Mouse (Mus musculus): ENCODE data around the gene Cnnm2. TPM values are rescaled to one million over a fixed set of nuclear protein-coding genes. Genes with fewer than 3 reads are reported as not detected.

The Cnnm2 gene
- polyA plus RNA-seq, 2 experiments = 4.8 to 6.7 TPM

DNA sequence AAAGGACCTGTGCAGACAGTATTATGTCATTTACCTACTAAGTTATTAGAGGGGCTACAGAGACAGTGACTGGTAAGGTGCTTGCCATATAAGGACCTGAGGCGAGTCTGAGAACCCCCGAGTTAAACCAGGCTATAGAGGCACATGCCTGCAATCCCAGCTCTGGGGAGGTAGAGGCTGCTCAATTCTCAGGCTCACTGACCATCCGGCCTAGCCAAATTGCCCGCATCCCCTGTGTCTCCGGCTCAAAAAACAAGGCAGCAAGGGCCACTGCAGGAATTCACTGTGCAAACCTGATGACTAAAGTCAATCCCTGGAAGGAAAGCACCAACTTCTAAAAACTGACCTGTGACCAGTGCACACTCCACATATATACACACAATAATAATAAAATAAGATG is 142.0 kb downstream of the Cnnm2 start:
- no peak for DNase-seq (ENCODE audit: low spot score)
- 94% methylated on average over 5 of the region's 5 CpGs for WGBS
- H3K4me2 ChIP-seq (replicated peaks; ENCODE audit: low read depth, low read length, severe bottlenecking) = no peak overlapping the region
- no peak overlapping the region for H3K27ac ChIP-seq (replicated peaks; ENCODE audit: low read depth, low read length)
- H3K9me3 ChIP-seq (ENCODE audit: control insufficient read depth, low read length) = no peaks in the 10 kb centered on the region
- no peak for ATAC-seq (ENCODE audit: low FRiP score, low read depth)
- H3K4me3 ChIP-seq (replicated peaks; ENCODE audit: low read length) = no peak overlapping the region
- H3K4me1 ChIP-seq (ENCODE audit: control insufficient read depth, insufficient read depth, low read length) = no peaks in the 10 kb centered on the region
- TF ChIP-seq POLR2A (IDR thresholded peaks at IDR 0.05; ENCODE audit: borderline replicate concordance, extremely low read depth, insufficient read depth, insufficient read length) = no peak
- no peak overlapping the region for H3K9ac ChIP-seq (ENCODE audit: low read depth, low read length, severe bottlenecking)
- peaks cover 13% of the 10 kb centered on the region for H3K36me3 ChIP-seq (ENCODE audit: control insufficient read depth, insufficient read depth, low read length)
- H3K27me3 ChIP-seq (ENCODE audit: control insufficient read depth, insufficient read depth, low read length) = no peaks in the 10 kb centered on the region

GRCm38 (mm10) chr19:46904907-46905306 is 143.5 kb downstream of the Cnnm2 start:
- WGBS = 100% methylated on average over 1 of the region's 1 CpGs
- no peak for TF ChIP-seq POLR2A (IDR thresholded peaks at IDR 0.05; ENCODE audit: borderline replicate concordance, extremely low read depth, insufficient read depth, insufficient read length)
- H3K9ac ChIP-seq (ENCODE audit: low read depth, low read length, severe bottlenecking) = no peak overlapping the region
- peaks cover 8% of the 10 kb centered on the region; the same call in 1 of the 2 replicates for H3K36me3 ChIP-seq (ENCODE audit: control insufficient read depth, insufficient read depth, low read length)
- H3K9me3 ChIP-seq (ENCODE audit: control insufficient read depth, low read length) = no peaks in the 10 kb centered on the region
- peaks cover 5% of the 10 kb centered on the region; the same call in 1 of the 2 replicates for H3K4me1 ChIP-seq (ENCODE audit: control insufficient read depth, insufficient read depth, low read length)
- DNase-seq (ENCODE audit: low spot score) (no peak), ATAC-seq (ENCODE audit: low FRiP score, low read depth) (no peak)
- no peak overlapping the region for H3K4me3 ChIP-seq (replicated peaks; ENCODE audit: low read length)
- H3K27me3 ChIP-seq (ENCODE audit: control insufficient read depth, insufficient read depth, low read length) = no peaks in the 10 kb centered on the region
- no peak overlapping the region for H3K4me2 ChIP-seq (replicated peaks; ENCODE audit: low read depth, low read length, severe bottlenecking)
- no peak overlapping the region for H3K27ac ChIP-seq (replicated peaks; ENCODE audit: low read depth, low read length)

GRCm38 (mm10) chr19:46905383-46905782 is 144.0 kb downstream of the Cnnm2 start:
- Histone ChIP-seq H3K27ac (replicated peaks; ENCODE audit: low read depth, low read length) (no peak overlapping the region), H3K9ac (ENCODE audit: low read depth, low read length, severe bottlenecking) (no peak overlapping the region), H3K4me1 (ENCODE audit: control insufficient read depth, insufficient read depth, low read length) (peaks cover 5% of the 10 kb centered on the region; the same call in 1 of the 2 replicates), H3K27me3 (ENCODE audit: control insufficient read depth, insufficient read depth, low read length) (no peaks in the 10 kb centered on the region), H3K4me3 (replicated peaks; ENCODE audit: low read length) (no peak overlapping the region), H3K4me2 (replicated peaks; ENCODE audit: low read depth, low read length, severe bottlenecking) (no peak overlapping the region), H3K9me3 (ENCODE audit: control insufficient read depth, low read length) (no peaks in the 10 kb centered on the region), H3K36me3 (ENCODE audit: control insufficient read depth, insufficient read depth, low read length) (peaks cover 8% of the 10 kb centered on the region; the same call in 1 of the 2 replicates)
- ATAC-seq (ENCODE audit: low FRiP score, low read depth) (no peak), DNase-seq (ENCODE audit: low spot score) (no peak)
- no peak for TF ChIP-seq POLR2A (IDR thresholded peaks at IDR 0.05; ENCODE audit: borderline replicate concordance, extremely low read depth, insufficient read depth, insufficient read length)

GRCm38 (mm10) chr19:46905971-46906370 is 144.6 kb downstream of the Cnnm2 start:
- H3K9ac ChIP-seq (ENCODE audit: low read depth, low read length, severe bottlenecking) = no peak overlapping the region
- no peaks in the 10 kb centered on the region for H3K27me3 ChIP-seq (ENCODE audit: control insufficient read depth, insufficient read depth, low read length)
- no peak for TF ChIP-seq POLR2A (IDR thresholded peaks at IDR 0.05; ENCODE audit: borderline replicate concordance, extremely low read depth, insufficient read depth, insufficient read length)
- DNase-seq (ENCODE audit: low spot score) (no peak), ATAC-seq (ENCODE audit: low FRiP score, low read depth) (no peak)
- no peak overlapping the region for H3K4me2 ChIP-seq (replicated peaks; ENCODE audit: low read depth, low read length, severe bottlenecking)
- H3K36me3 ChIP-seq (ENCODE audit: control insufficient read depth, insufficient read depth, low read length) = peaks cover 8% of the 10 kb centered on the region; the same call in 1 of the 2 replicates
- 81% methylated on average over 4 of the region's 4 CpGs for WGBS
- H3K27ac ChIP-seq (replicated peaks; ENCODE audit: low read depth, low read length) = no peak overlapping the region
- H3K9me3 ChIP-seq (ENCODE audit: control insufficient read depth, low read length) = no peaks in the 10 kb centered on the region
- H3K4me1 ChIP-seq (ENCODE audit: control insufficient read depth, insufficient read depth, low read length) = peaks cover 5% of the 10 kb centered on the region; the same call in 1 of the 2 replicates
- no peak overlapping the region for H3K4me3 ChIP-seq (replicated peaks; ENCODE audit: low read length)

DNA sequence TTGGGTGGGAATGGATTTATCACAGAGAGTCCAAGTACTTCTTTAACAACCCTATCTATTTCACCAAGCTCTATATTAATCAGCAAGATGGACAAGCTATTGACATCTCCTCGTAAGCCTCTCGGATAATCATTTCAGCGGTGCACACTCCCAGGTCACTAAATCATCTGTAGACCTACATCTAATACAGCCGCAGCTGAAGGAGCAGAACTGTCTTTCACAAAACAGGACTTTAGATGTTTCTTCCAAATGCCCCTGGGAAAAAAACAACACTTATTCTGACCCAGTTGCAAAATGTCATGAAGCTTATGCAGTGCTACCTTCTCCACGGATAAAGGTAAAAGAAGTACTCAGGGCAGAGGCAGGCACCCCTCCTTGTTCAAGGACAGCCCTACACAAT is 146.8 kb downstream of the Cnnm2 start:
- Histone ChIP-seq H3K9ac (ENCODE audit: low read depth, low read length, severe bottlenecking) (no peak overlapping the region), H3K36me3 (ENCODE audit: control insufficient read depth, insufficient read depth, low read length) (peaks cover 5% of the 10 kb centered on the region; the same call in 1 of the 2 replicates), H3K4me2 (replicated peaks; ENCODE audit: low read depth, low read length, severe bottlenecking) (no peak overlapping the region), H3K4me3 (replicated peaks; ENCODE audit: low read length) (no peak overlapping the region), H3K27me3 (ENCODE audit: control insufficient read depth, insufficient read depth, low read length) (no peaks in the 10 kb centered on the region), H3K27ac (replicated peaks; ENCODE audit: low read depth, low read length) (no peak overlapping the region), H3K4me1 (ENCODE audit: control insufficient read depth, insufficient read depth, low read length) (peaks cover 5% of the 10 kb centered on the region; the same call in 1 of the 2 replicates), H3K9me3 (ENCODE audit: control insufficient read depth, low read length) (no peaks in the 10 kb centered on the region)
- DNase-seq (ENCODE audit: low spot score) = no peak
- 78% methylated on average over 5 of the region's 5 CpGs for WGBS
- no peak for TF ChIP-seq POLR2A (IDR thresholded peaks at IDR 0.05; ENCODE audit: borderline replicate concordance, extremely low read depth, insufficient read depth, insufficient read length)
- no peak for ATAC-seq (ENCODE audit: low FRiP score, low read depth)

DNA sequence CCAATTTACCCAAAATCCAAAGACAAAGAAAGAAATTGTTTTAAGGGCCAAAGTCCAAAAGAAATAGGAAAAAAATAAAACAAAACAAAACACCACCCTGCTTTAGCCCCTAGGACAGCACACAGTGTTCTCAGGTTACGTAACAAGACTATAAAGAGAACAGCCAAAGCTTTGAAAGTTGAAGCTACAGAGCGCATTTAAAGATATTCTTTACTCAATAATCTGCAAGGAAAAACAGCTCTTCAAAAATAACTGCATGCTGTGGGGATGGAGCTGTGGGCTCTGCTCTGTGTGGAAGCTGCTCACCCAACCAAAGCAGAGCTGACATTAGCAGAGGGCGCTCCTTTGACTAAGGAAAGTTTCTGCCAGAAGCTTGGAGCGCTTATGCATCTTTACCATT is 147.6 kb downstream of the Cnnm2 start:
- DNase-seq (ENCODE audit: low spot score) = peak; percentile 19
- Histone ChIP-seq H3K4me3 (replicated peaks; ENCODE audit: low read length) (no peak overlapping the region), H3K36me3 (ENCODE audit: control insufficient read depth, insufficient read depth, low read length) (no peaks in the 10 kb centered on the region), H3K9ac (ENCODE audit: low read depth, low read length, severe bottlenecking) (no peak overlapping the region), H3K27me3 (ENCODE audit: control insufficient read depth, insufficient read depth, low read length) (no peaks in the 10 kb centered on the region), H3K27ac (replicated peaks; ENCODE audit: low read depth, low read length) (no peak overlapping the region), H3K4me1 (ENCODE audit: control insufficient read depth, insufficient read depth, low read length) (peaks cover 5% of the 10 kb centered on the region; the same call in 1 of the 2 replicates), H3K9me3 (ENCODE audit: control insufficient read depth, low read length) (no peaks in the 10 kb centered on the region), H3K4me2 (replicated peaks; ENCODE audit: low read depth, low read length, severe bottlenecking) (no peak overlapping the region)
- peak; percentile 47 for ATAC-seq (ENCODE audit: low FRiP score, low read depth)
- no peak for TF ChIP-seq POLR2A (IDR thresholded peaks at IDR 0.05; ENCODE audit: borderline replicate concordance, extremely low read depth, insufficient read depth, insufficient read length)
- WGBS = 54% methylated on average over 4 of the region's 4 CpGs
